Mouse (Mus musculus) liver, embryonic 13.5 days (tissue): Measurements from ENCODE around the gene Tet3. TPM values are rescaled to one million over a fixed set of nuclear protein-coding genes. Genes with fewer than 3 reads are reported as not detected.

Experiments used
- ATAC-seq: fragments of 200-750 bp; cut with Nextera tagmentation; 2 replicates; pipeline ENCODE4 v1.8.0; 2017; ENCODE audit warnings: low read depth, mild to moderate bottlenecking, moderate number of reproducible peaks, moderate library complexity
- DNase-seq: peaks from one replicate; pipeline ENCODE4 v3.0.0; 2022
- H3K27ac ChIP-seq: fragments of 300-500 bp; sonication (generic); 2 replicates; pipeline ENCODE4 v1.5.1; 2015; ENCODE audit warnings: moderate library complexity, mild to moderate bottlenecking, inconsistent platforms
- H3K27me3 ChIP-seq: fragments of 300-500 bp; sonication (generic); 2 replicates; pipeline ENCODE4 v1.6.1; 2015; ENCODE audit warnings: mild to moderate bottlenecking, inconsistent platforms
- H3K36me3 ChIP-seq: fragments of 300-500 bp; sonication (generic); 2 replicates; pipeline ENCODE4 v1.6.1; 2015; ENCODE audit warnings: mild to moderate bottlenecking, inconsistent platforms
- H3K4me1 ChIP-seq: fragments of 300-500 bp; sonication (generic); replicated peaks from 2 replicates; pipeline ENCODE4 v1.6.1; 2015; ENCODE audit warnings: inconsistent platforms
- H3K4me2 ChIP-seq: fragments of 300-500 bp; sonication (generic); 2 replicates; pipeline ENCODE4 v1.6.1; 2015; ENCODE audit warnings: inconsistent platforms, mild to moderate bottlenecking, moderate library complexity
- H3K4me3 ChIP-seq: fragments of 300-500 bp; sonication (generic); replicated peaks from 2 replicates; pipeline ENCODE4 v1.5.1; 2015; ENCODE audit warnings: mild to moderate bottlenecking, inconsistent platforms
- H3K9ac ChIP-seq: fragments of 300-500 bp; sonication (generic); 2 replicates; pipeline ENCODE4 v1.6.1; 2015; ENCODE audit warnings: mild to moderate bottlenecking, inconsistent platforms
- H3K9me3 ChIP-seq: fragments of 300-500 bp; sonication (generic); replicated peaks from 2 replicates; pipeline ENCODE4 v1.6.1; 2016; ENCODE audit warnings: inconsistent platforms
- WGBS: fragments of 180-500 bp; shearing (Covaris S2); methylation state at CpG from one replicate; pipeline ENCODE4 v1.1.7; 2015; ENCODE audit not compliant: insufficient replicate concordance; 5-methylcytosine and 5-hydroxymethylcytosine counted together
- polyA plus RNA-seq: library from polyadenylated mRNA; unstranded; fragments of >200 nt; fragmentation: Nextera tagmentation; extraction: Ambion mirVana; gene quantifications from 2 replicates; pipeline ENCODE4 v1.2.1, GENCODE M21; 2015

The Tet3 gene
- polyA plus RNA-seq, 1 experiment from 2014 or later = 10.4 TPM

- Histone ChIP-seq H3K27ac (peak overlapping the region; percentile 18; the same call in 1 of the 2 replicates), H3K27me3 (no peaks in the 10 kb centered on the region), H3K36me3 (peaks cover 31% of the 10 kb centered on the region; the same call in 1 of the 2 replicates), H3K4me3 (no peak overlapping the region), H3K9ac (no peak overlapping the region), H3K4me1 (peaks cover 93% of the 10 kb centered on the region), H3K4me2 (no peak overlapping the region), H3K9me3 (no peaks in the 10 kb centered on the region)
- DNase-seq (no peak), ATAC-seq (no peak)
- 79% methylated on average over 10 of the region's 10 CpGs for WGBS
These were observed 46.5 kb downstream of the Tet3 start for GRCm38 (mm10) chr6:83412362-83412853.

- ATAC-seq (peak; percentile 51), DNase-seq (no peak)
- H3K9ac ChIP-seq = peak overlapping the region; percentile 22; the same call in 1 of the 2 replicates
- H3K4me1 ChIP-seq = peaks cover 87% of the 10 kb centered on the region
- H3K27ac ChIP-seq = peak overlapping the region; percentile 18
- no peaks in the 10 kb centered on the region for H3K9me3 ChIP-seq
- H3K4me3 ChIP-seq = no peak overlapping the region
- H3K4me2 ChIP-seq = no peak overlapping the region
- 64% methylated on average over 9 of the region's 9 CpGs for WGBS
- peaks cover 31% of the 10 kb centered on the region; the same call in 1 of the 2 replicates for H3K36me3 ChIP-seq
- H3K27me3 ChIP-seq = no peaks in the 10 kb centered on the region
These were observed 47.1 kb downstream of the Tet3 start for GRCm38 (mm10) chr6:83411635-83412361.

GRCm38 (mm10) chr6:83410046-83410706 is 48.7 kb downstream of the Tet3 start:
- Histone ChIP-seq H3K4me1 (peaks cover 71% of the 10 kb centered on the region), H3K27me3 (no peaks in the 10 kb centered on the region), H3K36me3 (peaks cover 37% of the 10 kb centered on the region), H3K9me3 (no peaks in the 10 kb centered on the region), H3K27ac (no peak overlapping the region), H3K4me2 (no peak overlapping the region), H3K4me3 (no peak overlapping the region), H3K9ac (no peak overlapping the region)
- no peak for DNase-seq
- no peak for ATAC-seq
- WGBS = 41% methylated on average over 9 of the region's 9 CpGs

GRCm38 (mm10) chr6:83408510-83408909 is 50.4 kb downstream of the Tet3 start:
- peaks cover 44% of the 10 kb centered on the region for H3K36me3 ChIP-seq
- no peak for ATAC-seq
- H3K9me3 ChIP-seq = no peaks in the 10 kb centered on the region
- H3K4me3 ChIP-seq = no peak overlapping the region
- H3K4me2 ChIP-seq = no peak overlapping the region
- H3K27me3 ChIP-seq = no peaks in the 10 kb centered on the region
- H3K27ac ChIP-seq = 0 out of 2 replicates have a peak overlapping the region, but pooled peaks have one; percentile 0
- DNase-seq = no peak
- H3K4me1 ChIP-seq = peaks cover 56% of the 10 kb centered on the region
- no peak overlapping the region for H3K9ac ChIP-seq
- WGBS = 37% methylated on average over 9 of the region's 9 CpGs

- 66% methylated on average over 7 of the region's 7 CpGs for WGBS
- H3K4me3 ChIP-seq = no peak overlapping the region
- H3K4me1 ChIP-seq = peaks cover 27% of the 10 kb centered on the region
- H3K27ac ChIP-seq = 0 out of 2 replicates have a peak overlapping the region, but pooled peaks have one; percentile 9
- DNase-seq (no peak), ATAC-seq (no peak)
- no peak overlapping the region for H3K9ac ChIP-seq
- H3K4me2 ChIP-seq = no peak overlapping the region
- H3K9me3 ChIP-seq = no peaks in the 10 kb centered on the region
- H3K27me3 ChIP-seq = no peaks in the 10 kb centered on the region
- H3K36me3 ChIP-seq = peaks cover 59% of the 10 kb centered on the region
These were observed 53.3 kb downstream of the Tet3 start for GRCm38 (mm10) chr6:83405511-83406064.

GRCm38 (mm10) chr6:83404571-83404970 is 54.3 kb downstream of the Tet3 start:
- no peak overlapping the region for H3K4me3 ChIP-seq
- no peaks in the 10 kb centered on the region for H3K27me3 ChIP-seq
- no peak overlapping the region for H3K4me2 ChIP-seq
- H3K9ac ChIP-seq = no peak overlapping the region
- peaks cover 24% of the 10 kb centered on the region for H3K4me1 ChIP-seq
- H3K27ac ChIP-seq = no peak overlapping the region
- ATAC-seq = no peak
- peaks cover 66% of the 10 kb centered on the region for H3K36me3 ChIP-seq
- DNase-seq = no peak
- no peaks in the 10 kb centered on the region for H3K9me3 ChIP-seq
- WGBS = 89% methylated on average over 13 of the region's 13 CpGs

- Histone ChIP-seq H3K36me3 (peaks cover 77% of the 10 kb centered on the region), H3K27ac (no peak overlapping the region)
- WGBS = 84% methylated on average over 8 of the region's 8 CpGs
These were observed 55.4 kb downstream of the Tet3 start for GRCm38 (mm10) chr6:83403481-83403880.

GRCm38 (mm10) chr6:83399790-83400189 is 59.1 kb downstream of the Tet3 start:
- H3K4me2 ChIP-seq = no peak overlapping the region
- H3K9me3 ChIP-seq = no peaks in the 10 kb centered on the region
- H3K4me3 ChIP-seq = no peak overlapping the region
- H3K4me1 ChIP-seq = peaks cover 42% of the 10 kb centered on the region
- no peak for ATAC-seq
- no peak for DNase-seq
- no peaks in the 10 kb centered on the region for H3K27me3 ChIP-seq
- no peak overlapping the region for H3K9ac ChIP-seq
- whole genome bisulfite sequencing = 70% methylated on average over 3 of the region's 3 CpGs
- H3K27ac ChIP-seq = peak overlapping the region; percentile 25
- H3K36me3 ChIP-seq = peaks cover 91% of the 10 kb centered on the region

More at GRCm38 (mm10) chr6:83403481-83403880, 55.4 kb downstream of the Tet3 start:
- Histone ChIP-seq H3K4me3 (no peak overlapping the region), H3K9ac (no peak overlapping the region), H3K4me1 (peaks cover 24% of the 10 kb centered on the region), H3K4me2 (no peak overlapping the region), H3K27me3 (no peaks in the 10 kb centered on the region), H3K9me3 (no peaks in the 10 kb centered on the region)
- ATAC-seq (no peak), DNase-seq (no peak)

GRCm38 (mm10) chr6:83397728-83398127 is 61.2 kb downstream of the Tet3 start:
- Histone ChIP-seq H3K4me1 (peaks cover 46% of the 10 kb centered on the region), H3K9me3 (no peaks in the 10 kb centered on the region), H3K9ac (no peak overlapping the region), H3K27ac (no peak overlapping the region; the same call in 1 of the 2 replicates), H3K27me3 (no peaks in the 10 kb centered on the region), H3K4me2 (no peak overlapping the region), H3K4me3 (no peak overlapping the region), H3K36me3 (peaks cover 87% of the 10 kb centered on the region)
- ATAC-seq (no peak), DNase-seq (no peak)
- WGBS = 86% methylated on average over 8 of the region's 8 CpGs

- H3K36me3 ChIP-seq = peaks cover 86% of the 10 kb centered on the region
- 0 out of 2 replicates have a peak overlapping the region, but pooled peaks have one; percentile 61 for H3K27ac ChIP-seq
- H3K27me3 ChIP-seq = no peaks in the 10 kb centered on the region
- peaks cover 46% of the 10 kb centered on the region for H3K4me1 ChIP-seq
- H3K4me3 ChIP-seq = no peak overlapping the region
- no peaks in the 10 kb centered on the region for H3K9me3 ChIP-seq
- 83% methylated on average over 2 of the region's 2 CpGs for WGBS
- ATAC-seq (no peak), DNase-seq (no peak)
- no peak overlapping the region for H3K9ac ChIP-seq
- no peak overlapping the region for H3K4me2 ChIP-seq
These were observed 62.2 kb downstream of the Tet3 start for GRCm38 (mm10) chr6:83396711-83397110.

- 58% methylated on average over 15 of the region's 15 CpGs for WGBS
- peaks cover 46% of the 10 kb centered on the region for H3K4me1 ChIP-seq
- peaks cover 84% of the 10 kb centered on the region for H3K36me3 ChIP-seq
- DNase-seq (peak; percentile 63), ATAC-seq (peak; percentile 98)
- H3K9me3 ChIP-seq = no peaks in the 10 kb centered on the region
- H3K4me2 ChIP-seq = peak overlapping the region; percentile 13
- no peaks in the 10 kb centered on the region for H3K27me3 ChIP-seq
- no peak overlapping the region for H3K4me3 ChIP-seq
- peak overlapping the region; percentile 61 for H3K27ac ChIP-seq
- H3K9ac ChIP-seq = no peak overlapping the region
These were observed 63.2 kb downstream of the Tet3 start for GRCm38 (mm10) chr6:83395544-83396229.
